Mouse (Mus musculus) adipocyte (in vitro differentiated cells): Measurements from ENCODE around the gene Cenpp.

ENCODE experiments used
- DNase-seq: peaks from one replicate; pipeline ENCODE4 v3.0.0-alpha.2; 2016; ENCODE audit warnings: low spot score

The Cenpp gene

GRCm38 (mm10) chr13:49460692-49461414 lies 191.7 kb downstream of the Cenpp start:
- peak; percentile 77 for DNase-seq

GRCm38 (mm10) chr13:49460276-49460675 lies 192.3 kb downstream of the Cenpp start:
- peak; percentile 70 for DNase-seq

GRCm38 (mm10) chr13:49449318-49449749 lies 203.3 kb downstream of the Cenpp start:
- peak; percentile 89 for DNase-seq

- no peak for DNase-seq
Measured at GRCm38 (mm10) chr13:49444451-49444850, 208.1 kb downstream of the Cenpp start.

- DNase-seq: no peak
Measured at GRCm38 (mm10) chr13:49436170-49436569, 216.4 kb downstream of the Cenpp start.

- no peak for DNase-seq
Measured at GRCm38 (mm10) chr13:49435745-49436144, 216.8 kb downstream of the Cenpp start.

GRCm38 (mm10) chr13:49433268-49434029 lies 219.1 kb downstream of the Cenpp start:
- DNase-seq: no peak

- DNase-seq: no peak
Measured at GRCm38 (mm10) chr13:49430529-49430928, 222.1 kb downstream of the Cenpp start.

GRCm38 (mm10) chr13:49428042-49428675 lies 224.4 kb downstream of the Cenpp start:
- no peak for DNase-seq

- DNase-seq: no peak
Measured at GRCm38 (mm10) chr13:49426736-49427135, 225.8 kb downstream of the Cenpp start.

GRCm38 (mm10) chr13:49421959-49422358 lies 230.6 kb downstream of the Cenpp start:
- DNase-seq: no peak

GRCm38 (mm10) chr13:49421606-49421917 lies 231.0 kb downstream of the Cenpp start:
- DNase-seq: no peak

- peak; percentile 97 for DNase-seq
Measured at GRCm38 (mm10) chr13:49420754-49421605, 231.6 kb downstream of the Cenpp start, which contains the start of gene Ippk. Ippk (plus strand) TSS chr13:49421249.
